Mouse (Mus musculus): ENCODE data around the gene Gm13276.
"Not testable (repeated sequence)": the region's sequence is repeated elsewhere in the genome, so short reads cannot be mapped to it uniquely, and the experiment has no call there.

Gene Gm13276

DNA sequence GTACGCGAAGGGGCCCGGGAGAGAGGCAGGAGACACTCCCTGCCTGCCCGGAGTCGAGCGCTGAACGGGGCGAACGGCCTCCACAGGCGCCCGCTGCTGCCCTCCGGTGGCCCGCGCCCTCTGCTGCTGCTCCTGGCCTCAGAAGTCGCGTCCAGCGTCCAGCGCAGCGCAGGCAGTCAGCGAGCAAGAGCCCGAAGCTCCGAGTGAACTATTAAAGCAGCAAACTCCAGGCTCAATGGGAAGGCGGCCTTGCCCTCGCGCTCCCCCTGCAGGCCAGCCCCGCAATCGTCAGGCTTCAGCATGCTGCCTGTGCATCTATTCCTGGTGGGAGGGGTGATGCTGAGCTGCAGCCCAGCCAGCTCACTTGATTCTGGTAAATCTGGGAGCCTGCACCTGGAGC is at the start of gene Gm13276:
Gm13276 (plus strand) TSS at position 301 of the 400 bp plus-strand sequence.
- not testable (repeated sequence) for DNase-seq (ENCODE audit: extremely low spot score)

DNA sequence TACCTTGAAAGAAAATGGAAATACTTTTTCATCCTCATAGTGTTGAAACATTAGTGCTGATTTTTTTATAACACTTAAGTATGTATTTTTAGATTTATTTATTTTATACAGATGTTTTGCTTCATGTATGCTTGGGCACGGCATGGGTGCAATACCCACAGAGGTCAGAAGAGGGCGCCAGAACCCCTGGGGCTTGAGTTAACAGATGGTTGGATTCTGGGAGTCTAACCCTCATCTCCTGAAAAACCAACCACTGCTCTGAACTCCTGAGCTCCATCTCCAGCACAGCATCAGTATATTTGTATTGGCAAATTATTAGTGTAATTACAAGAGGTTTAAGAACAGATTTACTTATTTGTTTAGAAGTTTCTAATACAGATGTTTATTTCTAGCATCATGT is 47.0 kb upstream of the Gm13276 start:
- peak; percentile 80 for DNase-seq (ENCODE audit: extremely low spot score)

DNA sequence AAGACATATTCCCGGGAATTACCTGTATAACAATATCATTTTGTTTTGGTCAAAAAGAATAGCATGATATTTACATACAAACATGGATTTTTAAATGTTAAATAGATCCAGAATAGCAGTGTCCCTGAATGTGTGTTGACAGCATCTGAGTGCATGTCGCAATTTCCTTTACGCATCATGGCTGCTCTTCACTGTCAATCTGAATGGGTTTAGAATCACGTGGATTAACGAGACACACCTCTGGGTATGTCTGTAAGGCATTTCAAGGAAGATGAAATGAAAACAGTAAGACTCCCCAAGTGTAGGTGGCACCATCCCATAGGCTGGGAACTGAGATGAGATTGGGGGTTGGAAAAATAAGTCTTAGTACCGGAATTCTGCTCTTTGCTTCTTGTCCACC is 46.5 kb upstream of the Gm13276 start:
- no peak for DNase-seq (ENCODE audit: extremely low spot score)

DNA sequence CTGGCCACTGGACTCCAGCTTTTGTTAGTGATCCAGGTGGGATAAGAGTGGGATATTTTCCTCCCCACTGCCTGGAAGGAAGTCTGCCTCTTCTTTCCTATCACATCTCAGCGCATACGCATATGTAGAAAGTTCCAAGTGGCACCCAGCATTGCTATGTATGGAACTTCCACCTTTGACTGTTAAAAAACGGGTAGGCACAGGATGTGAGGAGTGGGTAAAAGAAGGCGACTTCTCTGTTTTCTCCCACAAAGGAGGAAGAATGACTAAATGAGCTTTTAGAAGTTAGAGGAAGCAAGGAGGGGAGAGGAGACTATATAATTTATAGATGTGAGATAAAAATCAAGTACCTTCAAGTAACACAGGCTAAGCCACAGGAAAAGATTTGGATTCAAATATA is 44.1 kb upstream of the Gm13276 start:
- no peak for DNase-seq (ENCODE audit: extremely low spot score)

DNA sequence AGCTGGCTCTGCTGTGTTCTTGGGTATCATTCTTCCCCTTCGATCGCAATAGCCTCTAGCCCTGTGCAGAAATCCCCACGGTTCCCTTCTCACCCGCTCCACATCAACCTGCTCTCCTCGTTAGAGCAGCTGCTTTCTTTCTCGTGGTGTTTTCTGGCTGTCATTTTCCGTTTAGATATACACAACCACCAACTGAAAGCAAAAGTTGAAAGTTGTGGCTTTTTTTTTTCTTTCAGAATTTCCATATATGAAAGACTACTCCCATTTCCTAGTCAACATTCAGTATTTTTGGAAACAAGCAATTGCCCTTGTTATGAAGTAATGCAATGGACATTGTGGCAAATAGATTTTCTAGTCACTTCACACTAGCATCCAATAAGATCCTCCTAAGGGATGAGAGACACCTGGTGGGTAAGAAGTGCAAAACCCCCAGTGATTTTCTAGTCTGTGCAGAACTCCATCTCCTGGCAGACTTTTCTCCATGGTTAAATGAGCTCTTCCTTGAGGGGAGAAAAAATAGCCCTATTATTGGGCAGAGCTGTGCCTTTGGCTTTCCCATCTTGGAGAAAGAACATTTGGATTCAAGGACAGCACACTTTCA is 42.6 kb upstream of the Gm13276 start:
- no peak for DNase-seq (ENCODE audit: extremely low spot score)

DNA sequence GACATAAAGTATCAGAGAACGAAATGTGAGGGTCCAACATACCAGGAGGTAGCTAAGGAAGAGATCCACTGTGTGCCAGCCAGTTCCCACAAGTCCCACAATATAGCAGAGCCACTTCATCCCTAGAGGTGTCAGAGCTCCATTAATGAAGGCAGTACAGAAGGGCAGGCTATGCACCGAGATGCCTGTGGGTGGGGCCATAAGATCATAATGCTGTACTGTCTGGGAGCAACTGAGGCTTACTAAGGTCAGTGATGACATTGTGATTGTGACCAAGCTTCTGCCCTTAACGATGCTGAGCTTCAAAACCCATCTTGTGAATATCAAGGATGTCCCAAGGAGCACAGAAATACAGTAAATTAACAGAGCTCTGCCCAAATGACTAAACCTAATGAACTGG is 41.3 kb upstream of the Gm13276 start:
- no peak for DNase-seq (ENCODE audit: extremely low spot score)

DNA sequence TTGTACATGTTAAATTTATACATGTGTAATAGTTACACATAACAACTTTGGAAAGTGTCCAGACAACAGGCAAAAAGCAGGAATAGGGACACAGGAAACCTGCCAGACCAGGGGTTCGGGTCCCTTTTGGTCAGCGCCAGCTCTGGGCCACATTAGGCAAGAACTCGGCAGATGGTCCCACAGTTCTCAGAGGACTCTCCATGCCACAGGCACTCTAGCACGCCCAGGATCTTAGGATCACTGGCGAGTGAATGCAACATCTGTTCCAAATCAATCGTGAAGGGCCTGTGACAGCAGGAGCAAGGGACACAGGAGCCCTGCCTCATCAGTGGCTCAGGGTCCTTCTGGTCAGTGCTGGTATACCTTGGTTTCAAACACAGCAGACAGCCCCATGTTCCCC is 35.6 kb upstream of the Gm13276 start:
- no peak for DNase-seq (ENCODE audit: extremely low spot score)

DNA sequence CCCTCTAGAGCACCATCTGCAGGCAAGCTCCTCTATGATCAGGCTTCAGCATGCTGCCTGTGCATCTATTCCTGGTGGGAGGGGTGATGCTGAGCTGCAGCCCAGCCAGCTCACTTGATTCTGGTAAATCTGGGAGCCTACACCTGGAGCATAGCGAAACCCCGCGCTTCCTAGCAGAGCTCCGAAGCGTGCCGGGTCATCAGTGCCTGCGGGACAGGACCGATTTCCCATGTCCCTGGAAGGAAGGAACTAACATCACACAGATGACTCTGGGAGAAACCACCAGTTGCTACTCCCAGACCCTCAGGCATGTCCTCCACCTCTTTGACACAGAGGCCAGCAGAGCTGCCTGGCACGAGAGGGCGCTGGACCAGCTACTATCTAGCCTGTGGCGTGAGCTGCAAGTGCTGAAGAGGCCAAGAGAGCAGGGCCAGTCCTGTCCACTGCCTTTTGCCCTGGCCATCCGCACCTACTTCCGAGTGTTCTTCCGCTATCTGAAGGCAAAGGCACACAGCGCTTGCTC is 30.6 kb upstream of the Gm13276 start, which contains the start of gene Gm13271:
Gm13271 (plus strand) TSS at position 51 of the 523 bp plus-strand sequence.
- DNase-seq (ENCODE audit: extremely low spot score) = not testable (repeated sequence)

DNA sequence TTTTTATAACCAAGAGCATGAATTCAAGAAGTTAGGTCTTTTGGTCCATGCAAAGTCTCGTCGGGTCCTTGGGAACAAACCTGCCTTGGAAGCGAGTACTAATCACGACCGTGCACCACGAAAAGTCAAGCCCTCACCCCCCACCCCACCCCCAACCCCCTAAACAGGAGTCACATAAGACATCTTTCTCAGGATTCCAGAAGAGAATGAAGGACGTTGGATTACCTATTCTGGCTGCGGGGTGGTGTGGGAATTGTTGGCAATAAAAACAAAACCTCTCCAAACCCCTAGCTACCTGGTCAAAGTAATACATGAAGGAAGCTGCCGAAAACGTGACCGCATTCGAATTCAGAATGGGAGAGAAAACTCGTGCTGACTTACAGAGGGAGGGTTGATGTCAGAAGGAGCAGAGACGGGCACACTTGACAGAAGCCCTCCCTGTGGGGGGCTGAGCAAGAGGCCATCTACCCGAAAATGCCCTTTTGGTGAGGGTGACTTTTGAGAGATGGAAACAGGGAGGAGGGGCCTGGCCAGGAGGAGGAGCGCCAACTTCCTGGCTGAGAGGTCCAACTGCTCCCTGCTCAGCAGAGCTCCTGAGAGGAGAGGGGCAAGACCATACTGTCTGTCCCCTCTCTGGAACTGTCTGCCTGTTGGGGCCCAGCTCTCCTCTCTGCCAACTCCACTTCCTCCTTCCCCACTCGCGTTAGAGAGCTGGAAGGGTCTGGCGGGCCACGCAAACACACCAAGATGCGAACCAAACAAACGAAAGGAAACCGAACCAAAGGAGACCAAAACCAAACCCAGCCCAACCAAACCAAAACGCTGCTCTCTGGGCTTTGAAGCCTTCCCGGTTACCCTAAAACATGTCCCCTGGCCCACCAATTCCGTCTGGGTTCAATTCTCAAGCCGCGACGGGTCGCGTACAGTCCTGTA is 28.7 kb upstream of the Gm13276 start:
- DNase-seq (ENCODE audit: extremely low spot score) = peak; percentile 52

DNA sequence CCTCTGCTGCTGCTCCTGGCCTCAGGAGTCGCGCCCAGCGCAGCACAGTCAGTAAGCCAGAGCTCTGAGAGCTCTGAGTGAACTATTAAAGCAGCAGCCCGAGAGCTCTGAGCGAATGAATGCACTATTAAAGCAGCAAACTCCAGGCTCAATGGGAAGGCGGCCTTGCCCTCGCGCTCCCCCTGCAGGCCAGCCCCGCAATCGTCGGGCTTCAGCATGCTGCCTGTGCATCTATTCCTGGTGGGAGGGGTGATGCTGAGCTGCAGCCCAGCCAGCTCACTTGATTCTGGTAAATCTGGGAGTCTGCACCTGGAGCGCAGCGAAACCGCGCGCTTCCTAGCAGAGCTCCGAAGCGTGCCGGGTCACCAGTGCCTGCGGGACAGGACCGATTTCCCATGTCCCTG is 27.9 kb upstream of the Gm13276 start:
- DNase-seq (ENCODE audit: extremely low spot score) = peak; percentile 80

DNA sequence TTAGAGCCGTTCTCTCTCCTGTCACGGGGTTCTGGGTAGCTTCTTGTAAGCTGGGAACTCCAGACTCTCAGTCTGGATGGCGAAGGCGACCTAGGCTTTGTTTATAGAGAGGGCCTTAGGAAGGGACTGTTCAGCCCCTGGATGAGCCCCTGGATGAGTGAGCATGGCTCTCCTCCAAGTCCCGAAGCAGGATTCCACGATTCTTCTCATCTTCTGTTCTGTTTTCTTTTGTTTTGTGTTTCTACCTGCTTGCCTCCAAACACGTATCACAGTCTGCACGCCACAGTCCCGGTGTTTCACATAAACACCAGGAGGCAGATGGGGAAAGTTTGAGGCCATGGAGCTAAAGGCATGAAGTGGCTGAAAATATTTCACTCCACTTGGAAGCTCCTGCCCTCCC is 26.8 kb upstream of the Gm13276 start:
- not testable (repeated sequence) for DNase-seq (ENCODE audit: extremely low spot score)

DNA sequence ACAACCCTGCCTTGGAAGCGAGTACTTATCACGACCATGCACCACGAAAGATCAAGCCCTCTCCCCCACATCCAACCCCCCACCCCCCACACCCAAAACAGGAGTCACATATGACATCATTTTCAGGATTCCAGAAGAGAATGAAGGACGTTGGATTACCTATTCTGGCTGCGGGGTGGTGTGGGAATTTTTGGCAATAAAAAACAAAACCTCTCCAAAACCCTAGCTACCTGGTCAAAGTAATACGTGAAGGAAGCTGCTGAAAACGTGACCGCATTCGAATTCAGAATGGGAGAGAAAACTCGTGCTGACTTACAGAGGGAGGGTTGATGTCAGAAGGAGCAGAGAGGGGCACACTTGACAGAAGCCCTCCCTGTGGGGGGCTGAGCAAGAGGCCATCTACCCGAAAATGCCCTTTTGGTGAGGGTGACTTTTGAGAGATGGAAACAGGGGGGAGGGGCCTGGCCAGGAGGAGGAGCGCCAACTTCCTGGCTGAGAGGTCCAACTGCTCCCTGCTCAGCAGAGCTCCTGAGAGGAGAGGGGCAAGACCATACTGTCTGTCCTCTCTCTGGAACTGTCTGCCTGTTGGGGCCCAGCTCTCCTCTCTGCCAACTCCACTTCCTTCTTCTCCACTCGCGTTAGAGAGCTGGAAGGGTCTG is 25.8 kb upstream of the Gm13276 start, which contains the start of gene Gm13283:
Gm13283 (plus strand) TSS at position 510 of the 659 bp plus-strand sequence.
- DNase-seq (ENCODE audit: extremely low spot score) = not testable (repeated sequence)

DNA sequence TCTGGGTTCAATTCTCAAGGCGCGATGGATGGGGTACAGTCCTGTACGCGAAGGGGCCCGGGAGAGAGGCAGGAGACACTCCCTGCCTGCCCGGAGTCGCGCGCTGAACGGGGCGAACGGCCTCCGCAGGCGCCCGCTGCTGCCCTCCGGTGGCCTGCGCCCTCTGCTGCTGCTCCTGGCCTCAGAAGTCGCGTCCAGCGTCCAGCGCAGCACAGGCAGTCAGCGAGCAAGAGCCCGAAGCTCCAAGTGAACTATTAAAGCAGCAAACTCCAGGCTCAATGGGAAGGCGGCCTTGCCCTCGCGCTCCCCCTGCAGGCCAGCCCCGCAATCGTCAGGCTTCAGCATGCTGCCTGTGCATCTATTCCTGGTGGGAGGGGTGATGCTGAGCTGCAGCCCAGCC is 25.1 kb upstream of the Gm13276 start:
- peak; percentile 56 for DNase-seq (ENCODE audit: extremely low spot score)

DNA sequence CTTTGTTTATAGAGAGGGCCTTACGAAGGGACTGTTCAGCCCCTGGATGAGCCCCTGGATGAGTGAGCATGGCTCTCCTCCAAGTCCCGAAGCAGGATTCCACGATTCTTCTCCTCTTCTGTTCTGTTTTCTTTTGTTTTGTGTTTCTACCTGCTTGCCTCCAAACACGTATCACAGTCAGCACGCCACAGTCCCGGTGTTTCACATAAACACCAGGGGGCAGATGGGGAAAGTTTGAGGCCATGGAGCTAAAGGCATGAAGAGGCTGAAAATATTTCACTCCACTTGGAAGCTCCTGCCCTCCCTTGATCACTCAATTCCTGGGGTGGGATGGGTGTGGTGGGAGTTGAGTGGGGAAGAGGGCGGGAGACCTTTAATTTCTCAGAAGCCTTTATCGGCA is 23.7 kb upstream of the Gm13276 start:
- DNase-seq (ENCODE audit: extremely low spot score) = not testable (repeated sequence)

DNA sequence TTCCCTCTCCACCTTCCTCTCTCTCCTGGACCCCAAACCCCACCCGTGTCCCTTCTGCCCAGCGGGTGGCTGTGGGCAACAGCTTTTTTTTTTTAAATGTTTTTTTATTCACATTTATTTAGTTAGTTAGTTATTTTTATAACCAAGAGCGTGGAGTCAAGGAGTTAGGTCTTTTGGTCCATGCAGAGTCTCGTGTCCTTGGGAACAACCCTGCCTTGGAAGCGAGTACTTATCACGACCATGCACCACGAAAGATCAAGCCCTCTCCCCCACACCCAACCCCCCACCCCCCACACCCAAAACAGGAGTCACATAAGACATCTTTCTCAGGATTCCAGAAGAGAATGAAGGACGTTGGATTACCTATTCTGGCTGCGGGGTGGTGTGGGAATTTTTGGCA is 23.2 kb upstream of the Gm13276 start:
- DNase-seq (ENCODE audit: extremely low spot score) = not testable (repeated sequence)

DNA sequence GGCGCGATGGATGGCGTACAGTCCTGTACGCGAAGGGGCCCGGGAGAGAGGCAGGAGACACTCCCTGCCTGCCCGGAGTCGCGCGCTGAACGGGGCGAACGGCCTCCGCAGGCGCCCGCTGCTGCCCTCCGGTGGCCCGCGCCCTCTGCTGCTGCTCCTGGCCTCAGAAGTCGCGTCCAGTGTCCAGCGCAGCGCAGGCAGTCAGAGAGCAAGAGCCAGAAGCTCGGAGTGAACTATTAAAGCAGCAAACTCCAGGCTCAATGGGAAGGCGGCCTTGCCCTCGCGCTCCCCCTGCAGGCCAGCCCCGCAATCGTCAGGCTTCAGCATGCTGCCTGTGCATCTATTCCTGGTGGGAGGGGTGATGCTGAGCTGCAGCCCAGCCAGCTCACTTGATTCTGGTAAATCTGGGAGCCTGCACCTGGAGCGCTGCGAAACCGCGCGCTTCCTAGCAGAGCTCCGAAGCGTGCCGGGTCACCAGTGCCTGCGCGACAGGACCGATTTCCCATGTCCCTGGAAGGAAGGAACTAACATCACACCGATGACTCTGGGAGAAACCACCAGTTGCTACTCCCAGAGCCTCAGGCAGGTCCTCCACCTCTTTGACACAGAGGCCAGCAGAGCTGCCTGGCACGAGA is 22.0 kb upstream of the Gm13276 start:
- DNase-seq (ENCODE audit: extremely low spot score) = peak; percentile 68

DNA sequence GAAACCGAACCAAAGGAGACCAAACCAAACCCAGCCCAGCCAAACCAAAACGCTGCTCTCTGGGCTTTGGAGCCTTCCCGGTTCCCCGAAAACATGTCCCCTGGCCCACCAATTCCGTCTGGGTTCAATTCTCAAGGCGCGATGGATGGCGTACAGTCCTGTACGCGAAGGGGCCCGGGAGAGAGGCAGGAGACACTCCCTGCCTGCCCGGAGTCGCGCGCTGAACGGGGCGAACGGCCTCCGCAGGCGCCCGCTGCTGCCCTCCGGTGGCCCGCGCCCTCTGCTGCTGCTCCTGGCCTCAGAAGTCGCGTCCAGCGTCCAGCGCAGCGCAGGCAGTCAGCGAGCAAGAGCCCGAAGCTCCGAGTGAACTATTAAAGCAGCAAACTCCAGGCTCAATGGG is 12.0 kb upstream of the Gm13276 start, which contains the start of gene Gm13290:
Gm13290 (plus strand) TSS at position 301 of the 400 bp plus-strand sequence.
- not testable (repeated sequence) for DNase-seq (ENCODE audit: extremely low spot score)

DNA sequence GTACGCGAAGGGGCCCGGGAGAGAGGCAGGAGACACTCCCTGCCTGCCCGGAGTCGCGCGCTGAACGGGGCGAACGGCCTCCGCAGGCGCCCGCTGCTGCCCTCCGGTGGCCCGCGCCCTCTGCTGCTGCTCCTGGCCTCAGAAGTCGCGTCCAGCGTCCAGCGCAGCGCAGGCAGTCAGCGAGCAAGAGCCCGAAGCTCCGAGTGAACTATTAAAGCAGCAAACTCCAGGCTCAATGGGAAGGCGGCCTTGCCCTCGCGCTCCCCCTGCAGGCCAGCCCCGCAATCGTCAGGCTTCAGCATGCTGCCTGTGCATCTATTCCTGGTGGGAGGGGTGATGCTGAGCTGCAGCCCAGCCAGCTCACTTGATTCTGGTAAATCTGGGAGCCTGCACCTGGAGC is 8.9 kb upstream of the Gm13276 start, which contains the start of gene Gm13289:
Gm13289 (plus strand) TSS at position 301 of the 400 bp plus-strand sequence.
- DNase-seq (ENCODE audit: extremely low spot score) = not testable (repeated sequence)

DNA sequence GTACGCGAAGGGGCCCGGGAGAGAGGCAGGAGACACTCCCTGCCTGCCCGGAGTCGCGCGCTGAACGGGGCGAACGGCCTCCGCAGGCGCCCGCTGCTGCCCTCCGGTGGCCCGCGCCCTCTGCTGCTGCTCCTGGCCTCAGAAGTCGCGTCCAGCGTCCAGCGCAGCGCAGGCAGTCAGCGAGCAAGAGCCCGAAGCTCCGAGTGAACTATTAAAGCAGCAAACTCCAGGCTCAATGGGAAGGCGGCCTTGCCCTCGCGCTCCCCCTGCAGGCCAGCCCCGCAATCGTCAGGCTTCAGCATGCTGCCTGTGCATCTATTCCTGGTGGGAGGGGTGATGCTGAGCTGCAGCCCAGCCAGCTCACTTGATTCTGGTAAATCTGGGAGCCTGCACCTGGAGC is 6.0 kb upstream of the Gm13276 start, which contains the start of gene Gm13272:
Gm13272 (plus strand) TSS at position 301 of the 400 bp plus-strand sequence.
- DNase-seq (ENCODE audit: extremely low spot score) = not testable (repeated sequence)

DNA sequence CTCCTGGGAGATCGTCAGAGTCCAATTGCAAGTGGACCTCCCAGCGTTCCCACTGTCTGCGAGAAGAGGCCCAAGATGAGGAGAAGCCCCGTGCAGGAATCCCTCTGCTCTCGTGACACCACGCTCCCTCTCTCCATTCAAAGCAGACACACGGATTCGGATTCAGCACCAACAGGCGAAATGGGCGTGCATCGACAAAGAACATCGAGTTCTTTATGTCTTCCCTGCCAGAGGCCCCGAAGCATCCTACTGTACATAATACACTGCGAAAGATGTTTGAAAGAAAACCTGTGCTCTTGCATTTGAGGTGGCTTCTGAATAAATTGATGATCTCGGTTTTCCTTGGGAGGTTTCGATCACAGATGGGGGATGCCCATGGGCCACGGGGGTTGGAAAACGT is 5.2 kb upstream of the Gm13276 start:
- DNase-seq (ENCODE audit: extremely low spot score) = not testable (repeated sequence)

DNA sequence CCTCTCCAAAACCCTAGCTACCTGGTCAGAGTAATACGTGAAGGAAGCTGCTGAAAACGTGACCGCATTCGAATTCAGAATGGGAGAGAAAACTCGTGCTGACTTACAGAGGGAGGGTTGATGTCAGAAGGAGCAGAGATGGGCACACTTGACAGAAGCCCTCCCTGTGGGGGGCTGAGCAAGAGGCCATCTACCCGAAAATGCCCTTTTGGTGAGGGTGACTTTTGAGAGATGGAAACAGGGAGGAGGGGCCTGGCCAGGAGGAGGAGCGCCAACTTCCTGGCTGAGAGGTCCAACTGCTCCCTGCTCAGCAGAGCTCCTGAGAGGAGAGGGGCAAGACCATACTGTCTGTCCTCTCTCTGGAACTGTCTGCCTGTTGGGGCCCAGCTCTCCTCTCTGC is 3.7 kb upstream of the Gm13276 start, which contains the start of gene Ifnz:
Ifnz (plus strand) TSS at position 301 of the 400 bp plus-strand sequence.
- not testable (repeated sequence) for DNase-seq (ENCODE audit: extremely low spot score)
